Mouse (Mus musculus): ENCODE results near the gene Dnm3. TPM values are rescaled to one million over a fixed set of nuclear protein-coding genes. Genes with fewer than 3 reads are reported as not detected.
A peak's percentile ranks its signal among the peaks of the same experiment; 100 is the strongest.

Dnm3 gene
- polyA plus RNA-seq, 1 experiment from 2014 or later = 5.2 TPM

- Histone ChIP-seq H3K4me2 (ENCODE audit: low read depth, low read length) (no peak overlapping the region), H3K27ac (ENCODE audit: low read length) (no peak overlapping the region), H3K27me3 (replicated peaks; ENCODE audit: control insufficient read depth, insufficient read depth, low read length) (peaks cover 13% of the 10 kb centered on the region; the same call in 1 of the 2 replicates), H3K9me3 (ENCODE audit: control insufficient read depth, low read length) (no peaks in the 10 kb centered on the region), H3K4me1 (ENCODE audit: control insufficient read depth, insufficient read depth, low read length) (0 out of 2 replicates have a peak, but pooled peaks cover 6% of the 10 kb centered on the region), H3K9ac (ENCODE audit: low read depth, low read length) (no peak overlapping the region), H3K4me3 (ENCODE audit: low read length) (no peak overlapping the region), H3K36me3 (ENCODE audit: control insufficient read depth, insufficient read depth, low read length) (no peaks in the 10 kb centered on the region)
- ATAC-seq = no peak
- 83% methylated on average over 1 of the region's 1 CpGs for WGBS
Measured at GRCm38 (mm10) chr1:162472949-162473348, 4.9 kb downstream of the Dnm3 start.

- Histone ChIP-seq H3K27ac (ENCODE audit: low read length) (no peak overlapping the region), H3K4me2 (ENCODE audit: low read depth, low read length) (no peak overlapping the region), H3K4me1 (ENCODE audit: control insufficient read depth, insufficient read depth, low read length) (no peaks in the 10 kb centered on the region), H3K9ac (ENCODE audit: low read depth, low read length) (no peak overlapping the region), H3K4me3 (ENCODE audit: low read length) (no peak overlapping the region), H3K36me3 (ENCODE audit: control insufficient read depth, insufficient read depth, low read length) (no peaks in the 10 kb centered on the region), H3K27me3 (replicated peaks; ENCODE audit: control insufficient read depth, insufficient read depth, low read length) (peaks cover 4% of the 10 kb centered on the region; the same call in 1 of the 2 replicates), H3K9me3 (ENCODE audit: control insufficient read depth, low read length) (no peaks in the 10 kb centered on the region)
- ATAC-seq = no peak
Measured at GRCm38 (mm10) chr1:162471089-162471488, 6.7 kb downstream of the Dnm3 start.

GRCm38 (mm10) chr1:162469752-162470280, 8.0 kb downstream of the Dnm3 start:
- H3K4me1 ChIP-seq (ENCODE audit: control insufficient read depth, insufficient read depth, low read length) = no peaks in the 10 kb centered on the region
- no peak for ATAC-seq
- no peak overlapping the region for H3K9ac ChIP-seq (ENCODE audit: low read depth, low read length)
- H3K9me3 ChIP-seq (ENCODE audit: control insufficient read depth, low read length) = no peaks in the 10 kb centered on the region
- WGBS = 57% methylated on average over 2 of the region's 2 CpGs
- no peak overlapping the region for H3K4me3 ChIP-seq (ENCODE audit: low read length)
- H3K27me3 ChIP-seq (replicated peaks; ENCODE audit: control insufficient read depth, insufficient read depth, low read length) = peaks cover 4% of the 10 kb centered on the region; the same call in 1 of the 2 replicates
- no peak overlapping the region for H3K4me2 ChIP-seq (ENCODE audit: low read depth, low read length)
- H3K27ac ChIP-seq (ENCODE audit: low read length) = no peak overlapping the region
- no peaks in the 10 kb centered on the region for H3K36me3 ChIP-seq (ENCODE audit: control insufficient read depth, insufficient read depth, low read length)

GRCm38 (mm10) chr1:162463676-162464075, 14.2 kb downstream of the Dnm3 start:
- no peak for ATAC-seq
- H3K9ac ChIP-seq (ENCODE audit: low read depth, low read length) = no peak overlapping the region

GRCm38 (mm10) chr1:162458711-162459110, 19.1 kb downstream of the Dnm3 start:
- Histone ChIP-seq H3K9me3 (ENCODE audit: control insufficient read depth, low read length) (no peaks in the 10 kb centered on the region), H3K36me3 (ENCODE audit: control insufficient read depth, insufficient read depth, low read length) (no peaks in the 10 kb centered on the region), H3K4me3 (ENCODE audit: low read length) (no peak overlapping the region), H3K27ac (ENCODE audit: low read length) (no peak overlapping the region), H3K4me1 (ENCODE audit: control insufficient read depth, insufficient read depth, low read length) (peaks cover under 1% of the 10 kb centered on the region; the same call in 1 of the 2 replicates), H3K9ac (ENCODE audit: low read depth, low read length) (no peak overlapping the region), H3K4me2 (ENCODE audit: low read depth, low read length) (no peak overlapping the region), H3K27me3 (replicated peaks; ENCODE audit: control insufficient read depth, insufficient read depth, low read length) (no peaks in the 10 kb centered on the region)
- WGBS = 88% methylated on average over 2 of the region's 2 CpGs
- no peak for ATAC-seq

More at GRCm38 (mm10) chr1:162463676-162464075, 14.2 kb downstream of the Dnm3 start:
- Histone ChIP-seq H3K4me3 (ENCODE audit: low read length) (no peak overlapping the region), H3K27me3 (replicated peaks; ENCODE audit: control insufficient read depth, insufficient read depth, low read length) (no peaks in the 10 kb centered on the region), H3K36me3 (ENCODE audit: control insufficient read depth, insufficient read depth, low read length) (no peaks in the 10 kb centered on the region), H3K9me3 (ENCODE audit: control insufficient read depth, low read length) (no peaks in the 10 kb centered on the region), H3K4me1 (ENCODE audit: control insufficient read depth, insufficient read depth, low read length) (no peaks in the 10 kb centered on the region), H3K27ac (ENCODE audit: low read length) (no peak overlapping the region), H3K4me2 (ENCODE audit: low read depth, low read length) (no peak overlapping the region)
- 85% methylated on average over 8 of the region's 8 CpGs for WGBS

- H3K27ac ChIP-seq (ENCODE audit: low read length) = no peak overlapping the region
- H3K4me2 ChIP-seq (ENCODE audit: low read depth, low read length) = no peak overlapping the region
- WGBS = 90% methylated on average over 6 of the region's 6 CpGs
- no peaks in the 10 kb centered on the region for H3K9me3 ChIP-seq (ENCODE audit: control insufficient read depth, low read length)
- no peaks in the 10 kb centered on the region for H3K36me3 ChIP-seq (ENCODE audit: control insufficient read depth, insufficient read depth, low read length)
- H3K4me1 ChIP-seq (ENCODE audit: control insufficient read depth, insufficient read depth, low read length) = peaks cover 3% of the 10 kb centered on the region; the same call in 1 of the 2 replicates
- H3K27me3 ChIP-seq (replicated peaks; ENCODE audit: control insufficient read depth, insufficient read depth, low read length) = no peaks in the 10 kb centered on the region
- no peak overlapping the region for H3K9ac ChIP-seq (ENCODE audit: low read depth, low read length)
- no peak overlapping the region for H3K4me3 ChIP-seq (ENCODE audit: low read length)
- ATAC-seq = no peak
Measured at GRCm38 (mm10) chr1:162456861-162457260, 21.0 kb downstream of the Dnm3 start.

GRCm38 (mm10) chr1:162456406-162456805, 21.4 kb downstream of the Dnm3 start:
- Histone ChIP-seq H3K4me2 (ENCODE audit: low read depth, low read length) (no peak overlapping the region), H3K36me3 (ENCODE audit: control insufficient read depth, insufficient read depth, low read length) (no peaks in the 10 kb centered on the region), H3K4me1 (ENCODE audit: control insufficient read depth, insufficient read depth, low read length) (peaks cover 3% of the 10 kb centered on the region; the same call in 1 of the 2 replicates), H3K9me3 (ENCODE audit: control insufficient read depth, low read length) (no peaks in the 10 kb centered on the region), H3K27ac (ENCODE audit: low read length) (no peak overlapping the region), H3K9ac (ENCODE audit: low read depth, low read length) (no peak overlapping the region), H3K27me3 (replicated peaks; ENCODE audit: control insufficient read depth, insufficient read depth, low read length) (no peaks in the 10 kb centered on the region), H3K4me3 (ENCODE audit: low read length) (no peak overlapping the region)
- ATAC-seq = no peak
- WGBS = 94% methylated on average over 4 of the region's 4 CpGs

- WGBS = 23% methylated on average over 8 of the region's 8 CpGs
- Histone ChIP-seq H3K36me3 (ENCODE audit: control insufficient read depth, insufficient read depth, low read length) (no peaks in the 10 kb centered on the region), H3K4me3 (ENCODE audit: low read length) (no peak overlapping the region), H3K9me3 (ENCODE audit: control insufficient read depth, low read length) (no peaks in the 10 kb centered on the region), H3K27ac (ENCODE audit: low read length) (no peak overlapping the region), H3K4me1 (ENCODE audit: control insufficient read depth, insufficient read depth, low read length) (peaks cover 3% of the 10 kb centered on the region; the same call in 1 of the 2 replicates), H3K27me3 (replicated peaks; ENCODE audit: control insufficient read depth, insufficient read depth, low read length) (no peaks in the 10 kb centered on the region), H3K9ac (ENCODE audit: low read depth, low read length) (no peak overlapping the region), H3K4me2 (ENCODE audit: low read depth, low read length) (no peak overlapping the region)
- 0 out of 2 replicates have a peak, but pooled peaks have one; percentile 26 for ATAC-seq
Measured at GRCm38 (mm10) chr1:162453578-162453977, 24.3 kb downstream of the Dnm3 start.

GRCm38 (mm10) chr1:162453030-162453429, 24.8 kb downstream of the Dnm3 start:
- Histone ChIP-seq H3K4me3 (ENCODE audit: low read length) (no peak overlapping the region), H3K27me3 (replicated peaks; ENCODE audit: control insufficient read depth, insufficient read depth, low read length) (no peaks in the 10 kb centered on the region), H3K27ac (ENCODE audit: low read length) (no peak overlapping the region), H3K4me1 (ENCODE audit: control insufficient read depth, insufficient read depth, low read length) (peaks cover 3% of the 10 kb centered on the region; the same call in 1 of the 2 replicates), H3K9ac (ENCODE audit: low read depth, low read length) (no peak overlapping the region), H3K9me3 (ENCODE audit: control insufficient read depth, low read length) (no peaks in the 10 kb centered on the region), H3K36me3 (ENCODE audit: control insufficient read depth, insufficient read depth, low read length) (no peaks in the 10 kb centered on the region), H3K4me2 (ENCODE audit: low read depth, low read length) (no peak overlapping the region)
- no peak for ATAC-seq
- WGBS = 62% methylated on average over 6 of the region's 6 CpGs

Measured in intestine, embryonic 16.5 days (tissue).